Mouse (Mus musculus): Measurements from ENCODE around the gene Itgb2l. TPM values are rescaled to one million over a fixed set of nuclear protein-coding genes. Genes with fewer than 3 reads are reported as not detected.
"Not testable (repeated sequence)": the region's sequence is repeated elsewhere in the genome, so short reads cannot be mapped to it uniquely, and the experiment has no call there.

Itgb2l gene
- total RNA-seq (2021): not detected
- long read RNA-seq, experiment 1: 0 reads
- long read RNA-seq, experiment 2: 0 reads

GRCm38 (mm10) chr16:96443468-96443867 is at the start of gene Itgb2l:
Itgb2l (minus strand) TSS chr16:96443619.
- intact Hi-C loops (cut with DNase I): loop anchor here (5.0 kb wide), 1 partner anchor 71 kb away; no protein-coding TSS in a partner anchor
- DNase-seq (ENCODE audit: low spot score in 2 of 2): no peak

GRCm38 (mm10) chr16:96491530-96491929 is 48.1 kb upstream of the Itgb2l start:
- intact Hi-C loops (cut with DNase I): no loop called here
- DNase-seq (ENCODE audit: low spot score in 2 of 2): no peak

- intact Hi-C loops (cut with DNase I): no loop called here
- no peak for DNase-seq (ENCODE audit: low spot score in 2 of 2)
Observed at GRCm38 (mm10) chr16:96488038-96488437, 44.6 kb upstream of the Itgb2l start.

GRCm38 (mm10) chr16:96487007-96487684 is 43.7 kb upstream of the Itgb2l start:
- intact Hi-C loops (cut with DNase I): no loop called here
- DNase-seq (ENCODE audit: low spot score in 2 of 2): no peak

- intact Hi-C loops (cut with DNase I): no loop called here
- no peak for DNase-seq (ENCODE audit: low spot score in 2 of 2)
Observed at GRCm38 (mm10) chr16:96481791-96482190, 38.4 kb upstream of the Itgb2l start.

- DNase-seq (ENCODE audit: low spot score in 2 of 2): no peak
- intact Hi-C loops (cut with DNase I): no loop called here
Observed at GRCm38 (mm10) chr16:96474185-96474584, 30.8 kb upstream of the Itgb2l start.

GRCm38 (mm10) chr16:96472816-96473215 is 29.4 kb upstream of the Itgb2l start:
- intact Hi-C loops (cut with DNase I): no loop called here
- no peak for DNase-seq (ENCODE audit: low spot score in 2 of 2)

- intact Hi-C loops (cut with DNase I): no loop called here
- no peak for DNase-seq (ENCODE audit: low spot score in 2 of 2)
Observed at GRCm38 (mm10) chr16:96472361-96472760, 28.9 kb upstream of the Itgb2l start.

GRCm38 (mm10) chr16:96469640-96470039 is 26.2 kb upstream of the Itgb2l start:
- peak in 1 of 2 experiments; percentile 42 for DNase-seq (ENCODE audit: low spot score in 2 of 2)
- intact Hi-C loops (cut with DNase I): loop anchor here (5.0 kb wide), 2 partner anchors 68 to 203 kb away; no protein-coding TSS in a partner anchor

- peak; percentile 70 to 85 for DNase-seq (ENCODE audit: low spot score in 2 of 2)
- intact Hi-C loops (cut with DNase I): loop anchor here (5.0 kb wide), 2 partner anchors 69 to 204 kb away; no protein-coding TSS in a partner anchor
Observed at GRCm38 (mm10) chr16:96468698-96469097, 25.3 kb upstream of the Itgb2l start.

- intact Hi-C loops (cut with DNase I): loop anchor here (5.0 kb wide), 2 partner anchors 69 to 204 kb away; no protein-coding TSS in a partner anchor
Observed at GRCm38 (mm10) chr16:96468011-96468410, 24.6 kb upstream of the Itgb2l start.

GRCm38 (mm10) chr16:96467445-96467844 is 24.0 kb upstream of the Itgb2l start, which contains the start of gene Pcp4:
Pcp4 (plus strand) TSS chr16:96467606.
- DNase-seq (ENCODE audit: low spot score in 2 of 2): peak; percentile 94 to 97
- intact Hi-C loops (cut with DNase I): loop anchor here (2.0 to 5.0 kb wide), 3 partner anchors 70 to 205 kb away; no protein-coding TSS in a partner anchor

More at GRCm38 (mm10) chr16:96468011-96468410, 24.6 kb upstream of the Itgb2l start:
- no peak for DNase-seq (ENCODE audit: low spot score in 2 of 2)

- intact Hi-C loops (cut with DNase I): no loop called here
Observed at GRCm38 (mm10) chr16:96460788-96461187, 17.4 kb upstream of the Itgb2l start.

GRCm38 (mm10) chr16:96459356-96459755 is 15.9 kb upstream of the Itgb2l start:
- no peak for DNase-seq (ENCODE audit: low spot score in 2 of 2)
- intact Hi-C loops (cut with DNase I): no loop called here

More at GRCm38 (mm10) chr16:96460788-96461187, 17.4 kb upstream of the Itgb2l start:
- no peak for DNase-seq (ENCODE audit: low spot score in 2 of 2)

- intact Hi-C loops (cut with DNase I): no loop called here
- no peak for DNase-seq (ENCODE audit: low spot score in 2 of 2)
Observed at GRCm38 (mm10) chr16:96457612-96458011, 14.2 kb upstream of the Itgb2l start.

- no peak for DNase-seq (ENCODE audit: low spot score in 2 of 2)
- intact Hi-C loops (cut with DNase I): no loop called here
Observed at GRCm38 (mm10) chr16:96454086-96454485, 10.7 kb upstream of the Itgb2l start.

GRCm38 (mm10) chr16:96450871-96451270 is 7.5 kb upstream of the Itgb2l start:
- DNase-seq (ENCODE audit: low spot score in 2 of 2); intact Hi-C loops (cut with DNase I): not testable (repeated sequence)

- DNase-seq (ENCODE audit: low spot score in 2 of 2): no peak
- intact Hi-C loops (cut with DNase I): loop anchor here (5.0 kb wide), 1 partner anchor 70 kb away; no protein-coding TSS in a partner anchor
Observed at GRCm38 (mm10) chr16:96441826-96442225, 1.6 kb downstream of the Itgb2l start.

GRCm38 (mm10) chr16:96440871-96441270 is 2.5 kb downstream of the Itgb2l start:
- DNase-seq (ENCODE audit: low spot score in 2 of 2): no peak
- intact Hi-C loops (cut with DNase I): loop anchor here (5.0 kb wide), 1 partner anchor 69 kb away; no protein-coding TSS in a partner anchor

GRCm38 (mm10) chr16:96439682-96440081 is 3.7 kb downstream of the Itgb2l start:
- no peak for DNase-seq (ENCODE audit: low spot score in 2 of 2)
- intact Hi-C loops (cut with DNase I): loop anchor here (5.0 kb wide), 1 partner anchor 67 kb away; no protein-coding TSS in a partner anchor

- intact Hi-C loops (cut with DNase I): no loop called here
- peak in 1 of 2 experiments; percentile 18 for DNase-seq (ENCODE audit: low spot score in 2 of 2)
Observed at GRCm38 (mm10) chr16:96438946-96439345, 4.5 kb downstream of the Itgb2l start.
